Mouse (Mus musculus) cerebellum, adult 9-11 months (tissue): Measurements from ENCODE around the gene D930007J09Rik.

Experiments
- DNase-seq: peaks from one replicate; pipeline ENCODE4 v3.0.0; 2022

Gene D930007J09Rik

DNA sequence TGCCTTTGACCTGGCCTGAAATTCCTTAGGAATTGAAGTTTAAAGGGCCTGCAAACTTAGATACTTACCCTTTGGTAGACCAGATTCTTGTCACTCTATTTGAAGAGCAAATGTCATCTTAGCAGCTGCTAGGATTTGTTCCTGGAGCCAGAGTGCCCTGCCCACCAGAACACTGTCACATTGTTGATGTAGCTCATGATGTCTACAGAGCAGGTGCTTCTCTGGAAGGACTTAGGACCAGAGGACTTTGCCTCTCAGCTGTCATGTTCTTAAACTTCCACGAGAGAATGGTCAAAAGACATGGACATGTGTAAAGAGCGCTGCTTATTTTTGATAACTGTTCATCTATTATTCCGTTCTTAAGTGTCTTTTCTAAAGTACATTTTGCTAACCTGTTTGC lies 16.6 kb upstream of the D930007J09Rik start:
- DNase-seq: no peak

DNA sequence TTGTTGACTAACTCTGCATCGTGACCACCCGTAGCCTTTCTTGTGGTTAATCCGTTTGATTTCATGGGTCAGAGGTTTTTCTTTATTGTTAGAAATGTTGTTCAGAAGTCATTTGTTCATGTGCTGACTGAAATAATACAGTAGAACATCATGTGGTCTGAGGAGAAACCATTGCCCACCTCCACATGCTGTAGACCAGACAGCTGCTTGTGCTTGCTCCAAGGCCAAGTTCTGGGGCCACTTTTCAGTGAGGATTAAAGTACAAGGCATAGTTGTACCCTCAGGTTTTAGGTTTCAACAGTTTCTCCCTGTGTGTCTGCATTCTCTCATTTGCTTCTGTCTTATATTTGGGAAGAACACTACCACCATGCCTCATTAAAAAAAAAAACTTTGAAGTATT lies 5.0 kb upstream of the D930007J09Rik start:
- no peak for DNase-seq

DNA sequence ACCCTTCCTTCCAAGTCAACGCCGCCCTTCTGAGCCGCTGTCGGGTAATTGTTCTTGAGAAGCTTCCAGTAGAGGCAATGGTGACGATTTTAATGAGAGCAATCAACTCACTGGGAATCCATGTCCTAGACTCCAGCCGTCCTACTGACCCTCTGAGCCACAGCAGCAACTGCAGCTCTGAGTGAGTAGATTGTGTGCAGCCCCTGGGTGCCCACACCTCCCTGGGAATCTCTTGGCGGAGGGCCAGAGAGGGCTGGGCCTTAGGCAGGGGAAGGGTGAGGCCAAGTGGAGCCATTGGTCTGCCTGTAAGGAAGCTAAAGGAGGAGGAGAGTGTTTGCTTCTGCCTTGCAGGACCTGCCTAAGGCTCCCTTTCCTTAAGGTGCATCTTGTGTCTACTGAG lies 4.2 kb upstream of the D930007J09Rik start:
- DNase-seq: peak; percentile 26

DNA sequence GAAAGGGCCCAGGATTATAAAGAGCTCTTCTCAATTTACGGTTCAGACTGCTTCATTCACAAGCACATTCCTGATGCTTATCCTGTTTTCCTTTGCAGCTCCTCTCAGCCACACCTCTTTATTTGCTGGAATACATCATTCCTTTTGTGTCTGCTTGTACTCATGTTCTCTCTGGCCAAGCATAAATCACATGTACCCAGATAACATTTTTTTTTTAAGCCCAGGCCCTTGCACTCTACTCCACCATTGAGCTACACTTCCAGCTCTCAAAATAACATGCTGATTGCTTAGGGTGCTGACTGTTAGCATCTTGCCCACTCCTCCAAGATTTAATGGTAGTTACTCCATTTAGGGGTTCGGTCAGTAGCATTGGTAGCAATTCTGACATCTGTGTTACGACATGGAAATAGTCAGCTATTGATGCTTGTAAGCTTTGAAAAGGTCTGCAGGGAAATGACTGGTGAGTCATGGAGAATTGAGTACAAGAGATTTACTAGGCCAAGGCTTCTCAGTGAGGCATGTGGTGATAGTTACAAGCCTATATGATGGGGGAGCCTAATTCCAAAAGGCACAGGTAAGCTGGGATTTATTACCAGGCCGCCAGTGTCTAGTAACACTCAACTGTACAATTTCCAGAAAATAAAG lies 1.2 kb upstream of the D930007J09Rik start:
- no peak for DNase-seq

DNA sequence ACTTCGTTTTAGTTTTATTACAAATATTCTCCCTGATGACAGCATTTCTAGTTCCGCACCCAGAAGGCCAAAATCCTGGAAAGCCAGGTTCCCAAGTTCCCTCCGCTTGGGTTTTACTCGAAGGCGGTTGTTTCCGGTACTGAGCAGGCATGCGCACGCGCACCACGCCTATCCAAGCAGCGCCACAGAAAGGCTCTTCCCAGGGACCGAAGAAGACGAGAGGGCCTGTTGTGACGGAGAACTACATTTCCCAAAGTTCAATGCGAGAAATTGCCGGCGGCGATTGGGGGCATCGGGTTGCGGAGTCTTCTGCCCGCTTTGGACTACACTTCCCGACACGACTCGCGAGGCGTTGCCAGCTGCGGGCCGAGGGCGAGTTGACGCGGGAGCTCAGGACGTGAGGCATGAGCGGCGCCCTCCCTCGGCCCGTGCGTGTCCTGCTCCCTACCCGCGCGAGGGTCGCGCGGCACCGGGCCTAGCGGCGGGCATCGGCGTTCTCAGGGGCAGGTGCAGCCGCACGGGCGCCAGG lies 892 bp downstream of the D930007J09Rik start, which contains the start of gene Wrnip1:
Gene Wrnip1 (plus strand): TSS at position 346 of the 529 bp plus-strand sequence.
- DNase-seq: peak; percentile 99

DNA sequence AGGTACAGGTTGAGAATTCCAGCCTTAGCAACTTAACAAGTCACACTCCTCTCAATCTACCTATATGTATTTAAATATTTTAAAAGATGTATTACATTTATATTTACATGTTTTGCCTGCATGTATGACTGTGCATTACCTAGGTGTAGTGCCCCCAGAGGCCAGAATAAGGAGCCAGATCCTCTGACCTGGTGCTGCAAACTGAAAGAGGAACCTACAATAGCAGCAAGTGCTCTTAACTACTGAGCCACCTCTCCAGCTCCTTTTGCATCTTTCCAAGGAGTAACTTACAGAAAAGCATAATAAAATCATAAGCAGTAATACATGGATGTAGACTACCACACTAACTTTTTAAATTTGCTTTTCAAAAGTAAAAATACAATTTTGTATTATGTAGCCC lies 1.8 kb downstream of the D930007J09Rik start:
- peak; percentile 34 for DNase-seq

DNA sequence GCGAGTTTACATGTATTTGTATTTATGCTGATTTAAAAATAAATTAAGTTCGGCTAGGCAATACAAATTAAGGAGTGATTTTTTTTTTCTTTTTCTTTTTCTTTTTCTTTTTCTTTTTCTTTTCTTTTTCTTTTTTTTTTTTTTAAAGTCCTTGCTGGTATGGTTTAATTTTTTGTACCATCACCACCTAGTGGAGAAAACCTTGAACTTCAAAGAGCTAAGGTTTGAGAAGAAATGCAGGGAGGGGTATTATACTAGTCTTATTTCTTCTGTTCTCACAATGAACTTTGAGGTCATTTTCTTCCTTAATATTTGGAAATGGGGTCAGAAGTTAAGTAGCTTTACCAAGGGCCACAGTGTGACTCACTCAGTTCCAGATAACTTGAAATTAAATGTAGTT lies 3.5 kb downstream of the D930007J09Rik start:
- no peak for DNase-seq

DNA sequence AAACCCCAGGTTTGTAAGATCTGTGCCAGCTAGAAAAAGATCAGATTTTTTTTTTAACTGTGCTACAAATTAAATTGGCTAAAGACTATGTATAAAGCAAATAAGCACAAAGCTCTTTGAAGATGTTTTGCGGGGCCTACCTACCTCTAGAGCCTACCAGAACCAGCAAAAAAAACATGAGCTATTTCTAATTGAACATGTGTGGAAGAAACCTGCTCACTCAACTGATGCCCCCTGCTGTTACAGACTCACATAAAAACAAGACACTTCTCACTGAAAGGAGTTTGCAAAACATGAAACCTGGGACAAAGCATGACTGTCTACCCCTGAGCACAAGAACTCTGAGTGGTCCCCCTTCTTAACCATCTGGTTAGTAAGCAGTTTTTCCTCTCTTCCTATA lies 5.6 kb downstream of the D930007J09Rik start:
- no peak for DNase-seq

DNA sequence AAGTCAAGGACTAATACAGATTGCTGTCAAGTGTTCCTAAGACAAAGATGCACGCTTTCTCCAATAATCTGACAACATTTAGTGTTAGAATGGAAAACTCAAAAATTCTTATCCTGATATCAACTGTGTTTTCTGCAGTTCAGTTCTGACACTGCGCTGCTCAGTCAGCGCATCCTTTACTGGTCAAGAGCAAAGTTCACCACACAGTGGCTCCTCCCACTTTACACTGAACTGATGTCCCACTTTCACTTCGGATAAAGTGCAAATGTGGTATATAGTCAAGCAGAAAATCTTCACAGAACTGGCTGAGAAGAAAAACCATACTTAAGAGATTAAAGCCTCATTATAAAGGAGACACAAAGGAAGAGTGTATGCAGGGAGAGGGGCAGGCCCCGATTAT lies 7.5 kb downstream of the D930007J09Rik start:
- no peak for DNase-seq

DNA sequence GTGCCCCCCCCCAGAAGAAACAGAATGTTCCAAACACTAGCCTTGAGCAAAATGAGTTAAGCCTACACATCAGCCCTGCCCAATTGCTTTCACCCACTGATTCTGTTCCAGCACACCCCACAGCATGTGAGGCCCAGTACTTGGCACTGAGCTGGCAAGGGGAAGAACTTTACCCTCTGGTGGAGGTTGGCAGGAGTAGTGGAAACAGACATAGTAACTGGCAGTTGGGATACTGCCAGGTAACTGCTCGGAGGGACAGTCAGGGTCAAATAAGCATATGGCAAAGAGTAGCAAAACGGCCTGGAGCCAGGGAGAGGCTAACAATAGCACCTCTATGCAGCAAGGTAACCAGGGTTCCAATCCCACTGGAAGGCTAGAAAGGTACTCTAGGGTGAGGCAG lies 8.0 kb downstream of the D930007J09Rik start:
- peak; percentile 20 for DNase-seq

DNA sequence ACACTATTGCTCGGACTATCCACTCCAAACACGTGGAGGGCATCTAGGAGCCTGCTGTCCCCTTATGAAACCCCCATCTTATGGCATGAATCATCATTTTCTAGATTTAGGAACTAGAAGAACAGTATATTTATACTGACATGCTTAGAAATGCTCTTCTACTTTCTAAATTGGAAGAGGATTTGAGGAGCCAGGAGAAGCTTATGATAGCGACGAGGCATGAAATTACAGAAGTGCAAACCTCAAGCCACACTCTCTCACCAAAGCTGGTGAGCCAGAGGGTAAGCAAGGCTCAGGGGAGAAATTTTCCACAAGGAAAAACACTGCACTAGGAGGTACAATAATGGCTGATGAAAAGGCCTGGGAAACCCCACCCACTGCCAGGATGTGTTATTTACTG lies 12.9 kb downstream of the D930007J09Rik start:
- no peak for DNase-seq

DNA sequence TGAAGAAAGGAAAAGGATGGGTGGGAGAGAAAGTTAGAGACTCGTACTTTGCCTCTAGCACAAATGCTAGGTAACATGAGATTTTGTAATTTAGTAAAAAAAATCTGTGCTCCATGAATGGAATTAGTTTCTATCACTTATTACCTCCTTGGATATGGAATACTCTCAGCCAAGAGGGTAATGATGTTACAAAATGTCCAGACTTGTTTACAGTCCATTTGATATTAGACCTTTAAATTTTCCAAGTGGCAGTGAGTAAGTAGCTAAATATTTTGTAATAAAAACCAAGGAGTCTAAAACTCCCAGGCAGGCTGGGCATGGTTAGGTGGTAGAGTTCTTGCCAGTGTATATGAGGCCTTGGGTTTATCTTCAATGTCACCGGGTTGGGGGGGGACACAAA lies 15.1 kb downstream of the D930007J09Rik start:
- no peak for DNase-seq

DNA sequence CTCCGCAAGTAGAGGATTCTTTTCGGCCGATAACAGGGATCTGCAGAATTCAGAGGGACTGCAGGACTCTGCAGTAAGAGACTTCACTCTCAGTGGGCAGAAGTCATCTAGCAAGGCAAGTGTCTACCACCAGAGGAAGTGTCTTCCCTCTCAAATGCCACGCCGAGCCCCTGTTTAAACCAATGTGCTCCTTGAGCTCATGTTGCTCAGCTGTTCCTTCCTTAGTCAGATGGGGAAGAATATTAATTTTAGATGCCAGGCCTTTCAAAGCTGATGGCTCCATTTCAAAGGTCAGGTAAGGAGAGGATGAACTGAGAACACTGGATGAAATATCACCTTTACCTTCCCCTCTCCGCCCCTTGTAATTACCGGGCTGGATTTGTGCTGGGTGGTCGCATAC lies 18.8 kb downstream of the D930007J09Rik start, which contains the start of gene Mylk4:
Gene Mylk4 (minus strand): TSS at position 139 of the 400 bp plus-strand sequence.
- DNase-seq: no peak

DNA sequence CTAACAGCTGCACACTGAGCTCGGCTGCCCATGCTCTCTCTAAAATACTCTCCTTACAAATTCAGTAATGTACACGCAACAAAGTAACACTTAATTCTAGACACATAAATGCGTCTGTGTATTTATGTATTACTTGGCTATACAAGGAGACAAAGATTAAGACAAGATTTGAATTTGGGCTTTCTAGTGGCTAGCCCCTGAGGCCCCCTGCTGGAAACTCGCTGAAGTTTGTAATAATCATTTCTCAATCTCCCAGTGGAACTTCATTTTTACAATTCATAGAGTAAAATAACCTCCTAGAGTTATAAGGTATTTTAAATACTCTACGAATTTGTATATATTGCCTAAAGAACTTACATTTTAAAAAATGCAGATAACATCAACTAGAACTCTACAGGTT lies 19.6 kb downstream of the D930007J09Rik start:
- no peak for DNase-seq

DNA sequence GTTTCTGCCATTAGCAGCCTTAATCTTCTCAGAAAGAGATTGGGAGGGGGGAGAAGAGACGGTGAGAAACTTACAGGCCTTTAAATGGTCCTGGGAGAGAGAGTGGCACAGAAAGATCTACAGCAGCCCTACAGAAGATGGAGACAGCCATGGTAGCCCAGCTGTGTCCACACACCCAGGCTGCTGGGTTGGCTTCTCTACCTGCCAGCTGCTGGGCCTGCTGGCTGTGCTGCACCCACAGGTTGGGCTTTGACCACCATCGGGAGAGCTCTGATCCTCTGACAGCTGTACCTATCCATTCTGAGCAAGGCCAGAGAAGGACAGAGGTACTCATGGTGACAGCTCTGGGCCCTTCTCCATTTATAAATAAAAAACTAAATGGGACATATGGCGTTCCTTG lies 23.8 kb downstream of the D930007J09Rik start:
- DNase-seq: no peak

DNA sequence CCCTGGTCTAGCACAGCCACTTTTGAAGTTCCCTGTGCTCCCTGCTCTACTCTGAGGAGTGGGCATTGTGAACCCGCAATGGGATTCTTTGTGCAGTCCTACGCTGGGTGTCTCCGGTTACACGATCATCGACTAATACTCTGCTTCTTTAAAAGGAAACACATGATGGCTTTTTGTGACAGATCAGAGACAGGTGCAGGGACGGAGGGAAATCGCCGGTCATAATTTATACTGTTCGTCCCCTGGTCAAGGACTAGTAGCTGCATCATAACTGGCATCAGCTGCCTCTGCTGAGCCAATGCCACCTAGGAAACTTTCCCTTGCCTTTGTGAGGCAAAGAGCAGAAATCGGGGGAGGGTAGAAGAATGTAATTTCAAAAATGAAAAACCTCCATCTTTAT lies 26.3 kb downstream of the D930007J09Rik start:
- DNase-seq: no peak

DNA sequence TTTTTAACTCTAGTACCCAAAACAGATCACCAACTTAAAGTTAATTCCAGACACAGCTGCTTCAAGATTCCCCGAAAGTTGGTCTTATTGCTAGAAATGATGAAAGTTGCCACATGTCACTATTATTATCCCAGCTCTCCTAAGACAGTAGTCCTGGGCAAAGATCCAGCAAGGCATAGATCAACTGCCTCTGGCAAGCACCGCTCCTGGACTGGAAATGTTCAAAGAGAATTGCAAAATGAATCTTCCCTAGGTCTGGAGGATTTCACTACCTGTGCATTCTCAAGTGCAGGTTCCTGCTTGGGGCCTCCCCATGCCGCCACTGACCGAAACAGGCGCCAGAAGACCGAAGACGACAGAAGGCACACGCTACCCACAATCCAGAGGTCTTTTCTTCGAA lies 26.8 kb downstream of the D930007J09Rik start:
- no peak for DNase-seq

DNA sequence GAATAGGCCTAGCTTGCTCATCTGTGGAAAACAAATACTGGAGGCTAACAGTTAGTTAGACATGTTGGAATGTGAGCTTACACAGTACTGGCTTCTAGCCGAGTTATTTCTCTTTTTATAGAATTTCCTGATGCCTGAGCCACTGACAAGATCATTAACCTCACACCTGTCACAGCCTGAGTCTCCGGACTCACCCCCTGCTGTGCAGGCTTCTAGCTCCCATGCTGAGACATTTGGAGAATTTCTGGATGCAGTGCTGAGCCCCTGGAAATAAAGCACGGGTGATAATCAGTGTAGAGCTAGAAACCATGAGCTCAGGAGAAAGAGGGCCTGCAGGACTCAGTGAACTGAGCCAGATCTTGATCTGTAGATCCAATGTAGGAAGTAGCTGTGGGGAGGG lies 32.7 kb downstream of the D930007J09Rik start:
- no peak for DNase-seq

DNA sequence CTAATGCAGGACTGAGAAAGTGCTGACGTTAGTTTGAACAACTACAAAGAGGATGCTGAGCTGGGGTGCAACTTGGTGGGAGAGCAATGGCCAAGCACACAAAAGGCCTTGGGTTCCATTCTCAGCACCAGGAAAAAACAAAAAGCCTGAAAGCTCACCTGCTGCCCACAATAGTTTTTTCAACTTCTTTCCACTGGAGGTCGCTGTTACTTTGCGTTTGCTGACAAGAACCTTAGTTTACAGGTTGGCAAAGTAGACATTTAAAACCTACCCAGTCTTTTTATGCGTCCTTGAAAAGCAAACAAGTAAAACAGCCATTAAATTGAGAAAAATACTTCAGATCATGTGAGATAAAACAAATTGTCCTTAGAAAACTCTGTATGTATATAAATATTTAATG lies 34.5 kb downstream of the D930007J09Rik start:
- DNase-seq: peak; percentile 2

DNA sequence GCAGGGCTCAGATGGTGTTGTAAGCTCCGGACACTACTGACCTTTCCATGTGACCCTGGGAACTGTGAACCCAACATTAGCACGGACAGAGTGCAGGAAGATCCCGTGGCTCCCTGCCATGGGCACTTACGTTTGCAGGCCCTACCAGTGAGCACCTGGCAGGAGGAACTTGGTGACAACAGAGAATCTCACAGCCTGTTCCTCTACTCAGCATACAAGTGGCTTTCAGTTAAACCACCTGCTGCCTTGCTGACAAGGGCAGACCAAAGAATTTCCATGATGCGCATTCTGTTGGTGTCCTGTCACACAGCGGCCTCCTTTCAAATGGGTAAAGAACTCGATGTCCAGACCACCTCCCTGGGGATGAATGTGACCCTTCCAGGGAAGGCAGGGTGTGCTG lies 38.2 kb downstream of the D930007J09Rik start:
- DNase-seq: no peak

DNA sequence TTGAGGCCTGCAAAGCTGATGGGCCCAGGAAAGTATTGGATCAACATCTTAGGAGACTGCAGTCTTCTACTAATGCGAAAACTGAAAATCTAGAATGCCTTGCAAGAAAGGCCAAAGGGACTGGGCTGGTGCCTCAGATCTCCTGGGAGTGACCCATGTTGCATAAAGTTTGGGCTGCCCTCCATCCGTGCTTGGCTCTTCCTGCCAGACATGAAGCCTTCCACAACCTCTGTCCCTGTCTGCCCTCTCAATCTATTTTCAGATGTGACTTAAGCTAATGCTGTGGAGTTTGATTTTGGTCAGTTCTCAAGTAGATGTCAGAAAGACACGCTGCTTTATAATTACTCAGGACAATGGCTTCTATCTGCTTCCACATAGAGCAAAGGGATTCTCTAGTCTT lies 39.5 kb downstream of the D930007J09Rik start:
- no peak for DNase-seq

DNA sequence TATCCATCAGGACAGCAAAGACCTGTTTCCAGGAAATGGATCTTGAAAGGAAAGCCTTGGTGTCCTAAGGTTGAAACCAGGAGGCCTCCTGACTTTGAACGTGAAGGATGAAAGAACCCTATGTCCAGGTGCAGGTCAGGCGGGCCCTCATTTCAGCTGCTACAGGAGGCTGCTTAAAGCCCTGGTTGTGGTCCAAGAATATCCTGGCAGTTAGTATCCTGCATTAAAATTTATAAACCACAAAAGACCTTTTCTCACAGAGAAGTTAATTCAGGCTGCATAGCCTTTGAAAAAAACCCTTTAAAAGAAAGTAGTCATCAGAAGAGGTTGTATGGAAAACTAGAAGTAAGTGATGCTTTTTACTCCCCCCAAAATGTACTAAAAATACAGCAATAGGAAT lies 41.9 kb downstream of the D930007J09Rik start:
- DNase-seq: no peak

DNA sequence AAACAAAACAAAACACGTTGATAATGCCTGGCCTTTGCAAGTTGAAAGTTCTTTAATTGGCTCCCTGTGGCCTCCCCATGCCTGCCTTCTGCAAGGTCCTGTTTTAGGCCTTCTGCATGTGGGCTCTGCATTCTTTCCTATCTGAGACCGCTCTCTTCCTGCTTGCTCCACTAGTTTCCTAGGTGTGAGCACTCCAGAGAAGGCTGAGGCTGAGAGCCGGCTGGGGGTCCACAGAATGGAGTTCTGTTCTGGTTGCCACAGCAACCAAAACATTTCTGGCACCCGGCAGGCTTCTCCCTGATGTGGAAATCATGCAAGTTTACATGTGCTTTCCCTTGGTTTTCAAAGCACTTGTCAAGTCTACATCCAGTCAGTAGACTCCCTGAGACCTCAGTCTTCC lies 43.6 kb downstream of the D930007J09Rik start:
- DNase-seq: no peak
